Mouse (Mus musculus) thymus, postnatal 25 days (tissue): ENCODE measurements around the gene Ak8.
A peak's percentile ranks its signal among the peaks of the same experiment; 100 is the strongest.

Experiments
- DNase-seq: peaks from one replicate; pipeline ENCODE4 v3.0.0; 2022

Gene Ak8

GRCm38 (mm10) chr2:28740159-28740558 is 40.2 kb downstream of the Ak8 start:
- DNase-seq = no peak

DNA sequence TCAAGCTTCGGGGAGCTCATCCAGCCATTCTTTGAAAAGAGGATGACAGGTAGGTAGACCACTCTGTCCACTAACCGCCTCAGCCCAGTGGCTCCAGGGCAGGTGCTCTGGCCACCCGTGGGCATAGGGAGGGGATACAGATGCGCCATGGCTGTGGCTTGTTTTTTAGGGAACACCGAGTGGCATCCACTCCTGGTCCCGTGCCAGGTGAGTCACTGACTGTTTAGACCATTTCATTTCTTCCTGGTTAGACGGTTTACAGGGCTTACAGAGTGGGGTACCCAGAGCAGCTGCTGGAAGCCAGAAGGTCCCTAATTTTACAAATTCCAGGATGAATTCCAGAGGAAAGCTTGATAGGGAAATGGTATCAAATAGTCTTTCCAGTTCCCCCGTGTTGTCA is 42.7 kb downstream of the Ak8 start:
- no peak for DNase-seq

DNA sequence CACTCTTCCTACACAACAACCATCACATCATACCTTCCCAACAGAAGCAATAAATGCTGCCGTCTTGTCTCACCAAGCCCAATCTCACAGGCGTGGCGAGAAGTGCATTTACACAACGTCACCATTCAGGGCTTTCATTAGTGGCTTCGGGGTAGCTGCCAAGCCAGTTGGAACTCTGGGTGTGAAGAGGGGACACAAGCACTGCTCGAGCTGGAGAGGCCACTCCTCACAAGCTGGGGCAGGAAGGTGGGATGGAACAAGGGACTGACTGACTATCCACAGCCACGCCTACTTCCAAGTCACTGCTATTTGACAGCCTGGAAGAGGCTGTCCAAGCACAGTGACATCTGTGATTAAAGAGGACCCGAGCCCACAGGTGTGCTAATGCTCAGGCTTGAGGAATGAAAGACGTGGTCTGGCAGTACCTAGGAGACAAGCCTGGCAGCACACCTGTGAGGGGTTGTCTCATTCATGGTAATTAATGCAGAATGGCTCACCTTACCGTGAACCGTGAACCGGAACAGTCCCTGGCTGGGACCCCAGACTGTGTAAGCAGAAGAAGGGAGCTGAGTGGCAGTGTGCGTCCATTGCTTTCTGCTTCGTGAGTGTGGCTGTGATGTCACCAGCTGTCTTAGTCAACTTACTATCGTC is 46.8 kb downstream of the Ak8 start:
- no peak for DNase-seq

- DNase-seq = no peak
Measured at GRCm38 (mm10) chr2:28747705-28748104, 47.7 kb downstream of the Ak8 start.

DNA sequence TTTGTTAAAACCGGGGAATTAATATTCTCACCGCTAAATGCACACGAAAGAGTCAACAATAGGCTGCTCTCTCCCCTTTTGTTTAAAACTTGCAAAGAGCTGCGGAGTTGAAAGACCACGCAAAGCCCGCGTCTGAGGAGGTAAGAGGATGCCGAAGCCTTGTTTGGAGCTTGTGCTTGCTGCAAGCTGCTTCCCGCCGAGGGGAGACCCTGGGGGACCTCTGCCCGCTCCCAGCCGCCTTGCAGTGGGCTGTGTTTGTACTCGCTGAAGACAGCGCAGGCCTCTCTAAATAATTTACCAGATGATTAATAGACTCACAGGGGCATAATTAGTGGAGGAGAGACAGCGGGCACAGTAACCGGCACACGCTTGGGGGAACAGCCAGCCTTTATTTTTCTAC is 51.2 kb downstream of the Ak8 start:
- peak; percentile 20 for DNase-seq

DNA sequence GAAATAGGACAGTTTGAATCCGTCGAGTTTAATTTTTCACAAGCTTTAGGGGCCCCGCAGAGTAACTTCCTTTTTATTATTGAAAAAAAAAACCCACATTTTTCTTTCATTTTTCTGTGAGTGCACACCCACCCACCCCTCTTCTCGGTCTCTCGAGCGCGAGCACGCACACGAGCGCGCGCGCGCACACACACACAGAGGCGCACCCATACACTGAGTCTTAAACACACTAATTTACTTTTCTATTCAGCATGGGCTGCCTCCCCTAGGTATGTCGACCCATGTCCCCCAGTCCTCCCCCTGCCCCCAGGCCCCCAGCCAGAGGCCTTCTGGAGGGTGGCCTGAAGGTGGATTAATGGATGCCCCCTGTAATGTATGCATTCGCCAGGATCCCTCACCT is 51.7 kb downstream of the Ak8 start:
- DNase-seq = no peak

- DNase-seq = no peak
Measured at GRCm38 (mm10) chr2:28752388-28752787, 52.4 kb downstream of the Ak8 start.

- peak; percentile 84 for DNase-seq
Measured at GRCm38 (mm10) chr2:28755451-28755850, 55.5 kb downstream of the Ak8 start.

DNA sequence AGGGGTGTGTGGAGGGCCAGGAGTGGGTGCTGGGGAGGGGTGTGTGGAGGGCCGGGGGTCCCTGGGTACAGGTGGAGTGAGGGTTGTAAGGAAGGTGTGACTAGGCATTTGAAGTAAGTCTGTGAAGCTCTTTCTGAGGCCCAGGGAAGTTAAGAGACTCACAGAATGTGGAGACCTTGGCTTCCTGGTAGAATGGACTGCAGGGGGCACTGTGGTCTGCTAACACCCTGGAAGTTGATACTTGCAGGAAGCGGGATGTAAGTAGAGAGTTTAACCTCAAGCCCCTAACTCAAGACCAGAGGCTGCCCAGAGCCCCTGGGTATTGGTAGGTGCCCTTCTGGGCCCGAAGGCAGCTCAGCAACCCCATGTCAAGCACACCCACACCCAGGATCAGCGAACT is 56.2 kb downstream of the Ak8 start:
- DNase-seq = peak; percentile 54

- DNase-seq = no peak
Measured at GRCm38 (mm10) chr2:28759441-28759840, 59.5 kb downstream of the Ak8 start.

GRCm38 (mm10) chr2:28766590-28766989 is 66.6 kb downstream of the Ak8 start:
- no peak for DNase-seq

- DNase-seq = no peak
Measured at GRCm38 (mm10) chr2:28767041-28767440, 67.1 kb downstream of the Ak8 start.

DNA sequence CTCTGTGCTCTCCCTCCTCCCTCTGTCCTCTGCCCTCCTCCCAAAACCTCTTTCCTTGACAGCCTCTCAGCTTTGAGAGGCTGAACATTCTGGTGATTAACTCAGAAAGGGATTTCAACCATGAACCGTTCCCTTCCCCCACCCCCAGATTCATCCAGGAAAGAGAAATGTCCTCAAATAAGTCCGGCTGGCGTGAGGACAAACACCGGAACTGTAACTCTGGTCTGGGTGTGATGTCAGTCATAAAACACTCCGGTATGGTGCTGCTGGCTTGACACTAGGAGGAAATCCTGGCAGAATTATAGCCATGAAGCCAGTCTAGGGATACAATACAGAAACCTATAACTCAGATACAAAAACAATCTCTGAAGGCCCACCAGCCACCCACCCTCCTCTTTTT is 70.7 kb downstream of the Ak8 start:
- DNase-seq = no peak

DNA sequence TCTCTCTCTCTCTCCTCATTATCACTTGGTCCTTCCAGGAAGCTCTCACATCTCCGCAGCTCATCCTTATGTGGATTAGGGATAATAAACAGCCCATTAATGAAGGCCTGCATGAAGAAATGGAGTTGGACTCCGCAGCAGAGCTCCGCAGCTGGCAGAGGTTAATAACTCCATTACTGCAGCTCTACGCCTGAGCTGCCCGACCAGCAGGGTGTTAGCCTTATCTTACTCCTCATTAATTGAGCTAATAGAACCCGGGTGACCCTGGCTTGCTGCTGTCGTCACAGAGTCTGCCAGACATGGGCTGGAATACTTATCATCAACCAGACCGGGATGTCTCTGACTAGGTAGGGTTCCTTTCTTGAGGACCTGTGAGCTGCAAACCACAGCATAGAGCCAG is 74.1 kb downstream of the Ak8 start:
- DNase-seq = no peak

GRCm38 (mm10) chr2:28776728-28777127 is 76.8 kb downstream of the Ak8 start:
- DNase-seq = no peak

DNA sequence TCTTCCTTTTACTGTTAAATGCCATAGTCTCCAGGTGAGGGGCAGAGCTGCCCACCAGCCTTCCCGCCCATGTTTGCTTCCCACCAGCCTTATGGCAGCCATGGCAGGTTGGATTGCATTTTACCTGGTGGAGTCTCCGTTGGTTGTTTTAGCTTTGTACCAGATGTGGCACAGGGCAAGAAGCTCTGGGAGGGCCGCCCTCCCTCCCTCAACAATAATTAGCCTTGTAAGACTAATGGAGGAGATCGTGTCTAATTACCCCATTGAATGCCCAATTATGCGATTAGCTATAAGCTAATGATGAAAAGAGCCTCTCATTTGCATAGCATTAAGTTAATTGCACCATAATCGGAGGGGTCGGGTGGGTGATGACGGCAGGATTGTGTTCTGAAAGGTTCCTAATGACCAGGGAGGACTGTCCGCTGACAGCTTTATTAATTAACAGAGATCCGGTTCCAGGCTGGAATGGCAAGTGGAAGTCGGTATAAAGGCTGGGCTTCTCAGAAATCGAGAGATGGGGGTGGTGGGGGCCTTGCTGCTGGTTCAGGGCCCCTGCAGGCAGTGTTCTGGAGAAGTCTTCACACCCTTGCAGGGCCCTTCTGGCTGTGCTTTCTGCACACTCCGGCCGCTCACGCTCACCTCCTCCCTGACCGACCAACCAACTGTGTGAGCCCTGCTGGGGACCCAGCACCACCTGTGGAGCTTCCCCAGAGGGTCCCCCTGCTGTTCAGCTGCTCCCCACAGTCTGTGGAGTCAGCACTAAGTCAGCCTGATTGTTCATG is 80.2 kb downstream of the Ak8 start:
- no peak for DNase-seq

DNA sequence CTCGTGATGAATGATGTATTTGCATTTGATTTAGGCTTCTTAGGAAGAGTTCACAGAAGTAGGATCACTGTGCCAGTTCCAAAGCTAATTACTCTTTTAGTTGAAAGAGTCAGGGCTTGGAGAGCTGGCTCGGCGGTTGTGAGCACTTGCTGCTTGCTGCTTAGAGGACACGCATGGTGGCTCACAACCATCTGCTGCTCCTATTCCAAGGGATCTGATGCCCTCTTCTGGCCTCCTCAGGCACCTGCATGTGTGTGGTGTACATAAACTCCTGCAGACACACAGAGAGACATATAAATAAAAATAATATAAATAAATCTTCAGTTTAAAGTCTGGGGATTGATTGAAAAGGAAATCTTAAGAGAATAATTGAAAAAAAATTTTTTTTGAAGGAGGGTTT is 81.3 kb downstream of the Ak8 start:
- no peak for DNase-seq

DNA sequence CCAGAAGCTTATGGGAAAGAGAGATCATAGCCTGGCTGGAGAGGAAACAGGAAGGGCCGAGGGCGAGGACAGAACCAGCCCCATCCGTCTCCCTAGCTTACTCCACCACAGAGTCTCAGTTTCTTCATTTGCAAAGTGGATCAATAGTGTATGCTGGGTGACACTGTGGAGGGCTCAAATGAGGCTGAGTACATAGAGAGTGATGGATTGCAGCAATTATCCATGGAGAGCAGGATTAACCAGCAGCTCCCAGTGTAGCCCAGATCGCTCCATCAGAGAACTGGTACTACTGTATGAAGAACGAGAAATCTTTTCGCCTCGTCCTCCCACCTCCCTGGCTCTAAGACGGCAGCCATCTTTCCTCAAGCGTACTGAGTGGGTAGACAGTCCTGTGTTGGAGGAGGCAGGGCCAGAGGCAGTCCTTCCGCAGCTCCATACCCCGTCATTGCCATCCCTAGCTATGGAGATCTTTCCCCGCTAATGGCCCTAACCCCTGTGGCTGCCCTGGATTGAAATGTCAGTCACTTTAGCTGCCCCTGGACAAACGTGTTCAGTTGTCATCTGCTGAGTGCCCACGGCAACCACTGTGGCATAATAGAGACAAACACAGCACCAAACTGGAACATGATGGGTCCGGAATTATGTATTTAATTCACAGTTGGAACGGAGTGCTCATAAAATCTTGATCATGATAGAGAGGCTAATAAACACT is 86.5 kb downstream of the Ak8 start:
- DNase-seq = no peak

- DNase-seq = no peak
Measured at GRCm38 (mm10) chr2:28787067-28787619, 87.2 kb downstream of the Ak8 start.

DNA sequence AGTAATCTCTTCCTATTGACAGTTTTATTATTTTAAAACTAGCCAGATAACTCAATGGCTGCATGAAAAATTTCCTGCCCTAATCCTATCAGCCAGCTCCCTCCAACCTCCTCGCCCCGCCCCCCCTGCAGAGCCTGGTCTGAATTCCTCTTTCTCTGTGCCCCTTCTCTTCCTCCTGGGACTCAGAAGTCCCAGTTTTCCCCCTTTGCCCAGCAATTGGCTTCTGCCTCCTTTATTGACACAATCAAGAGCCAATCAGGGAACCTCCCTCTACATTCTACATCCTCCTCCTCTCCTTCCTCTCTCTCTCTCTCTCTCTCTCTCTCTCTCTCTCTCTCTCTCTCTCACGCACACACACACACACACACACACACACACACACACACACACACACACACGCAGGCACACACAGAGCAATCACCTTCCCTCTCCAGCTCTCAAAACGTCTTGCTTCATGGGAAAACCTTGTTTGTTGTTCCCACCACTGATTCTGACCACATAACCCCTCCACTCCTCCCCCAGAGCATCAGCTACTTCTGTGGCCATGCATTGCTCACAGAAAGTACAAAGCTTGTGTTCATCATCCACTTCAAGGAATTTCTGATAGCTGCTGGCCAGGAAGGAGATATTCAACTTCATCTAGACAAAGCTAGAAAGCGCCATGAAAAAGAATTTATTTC is 93.1 kb downstream of the Ak8 start:
- no peak for DNase-seq

- DNase-seq = no peak
Measured at GRCm38 (mm10) chr2:28794623-28795022, 94.7 kb downstream of the Ak8 start.

GRCm38 (mm10) chr2:28796298-28796697 is 96.3 kb downstream of the Ak8 start:
- no peak for DNase-seq

GRCm38 (mm10) chr2:28797490-28798106 is 97.6 kb downstream of the Ak8 start:
- no peak for DNase-seq
